Mouse (Mus musculus) frontal cortex, postnatal 10 days (tissue): ENCODE measurements around the gene Celsr2.
A peak's percentile ranks its signal among the peaks of the same experiment; 100 is the strongest.

Experiments used
- DNase-seq, 2 experiments: peaks; one replicate each; pipeline ENCODE4 v3.0.0; 2022; ENCODE audit warnings: low spot score in 2 of 2, mixed read lengths in 1 of 2

Gene Celsr2

GRCm38 (mm10) chr3:108413634-108414360 lies 1.6 kb downstream of the Celsr2 start:
- DNase-seq = no peak

GRCm38 (mm10) chr3:108411754-108412121 lies 3.6 kb downstream of the Celsr2 start:
- peak in 1 of 2 experiments; percentile 50 for DNase-seq

GRCm38 (mm10) chr3:108411026-108411753 lies 4.2 kb downstream of the Celsr2 start:
- DNase-seq = no peak

- DNase-seq = no peak
These were observed 5.0 kb downstream of the Celsr2 start for GRCm38 (mm10) chr3:108410359-108410714.

- DNase-seq = no peak
These were observed 5.5 kb downstream of the Celsr2 start for GRCm38 (mm10) chr3:108409656-108410358.

GRCm38 (mm10) chr3:108408517-108409008 lies 6.8 kb downstream of the Celsr2 start:
- no peak for DNase-seq

- DNase-seq = no peak
These were observed 9.0 kb downstream of the Celsr2 start for GRCm38 (mm10) chr3:108406306-108406885.

GRCm38 (mm10) chr3:108405536-108406305 lies 9.6 kb downstream of the Celsr2 start:
- no peak for DNase-seq

- no peak for DNase-seq
These were observed 12.8 kb downstream of the Celsr2 start for GRCm38 (mm10) chr3:108402528-108402920.

- peak; percentile 82 to 87 for DNase-seq
These were observed 13.4 kb downstream of the Celsr2 start for GRCm38 (mm10) chr3:108401692-108402527.

- DNase-seq = no peak
These were observed 14.9 kb downstream of the Celsr2 start for GRCm38 (mm10) chr3:108400442-108400841.

GRCm38 (mm10) chr3:108398281-108398680 lies 17.1 kb downstream of the Celsr2 start:
- DNase-seq = no peak

- DNase-seq = no peak
These were observed 22.6 kb downstream of the Celsr2 start for GRCm38 (mm10) chr3:108392793-108393192.

GRCm38 (mm10) chr3:108392299-108392698 lies 23.1 kb downstream of the Celsr2 start:
- no peak for DNase-seq

- DNase-seq = peak; percentile 89 to 92
These were observed 26.2 kb downstream of the Celsr2 start for GRCm38 (mm10) chr3:108389111-108389545.

GRCm38 (mm10) chr3:108386186-108386585 lies 29.2 kb downstream of the Celsr2 start:
- peak in 1 of 2 experiments; percentile 44 for DNase-seq

- DNase-seq = no peak
These were observed 30.9 kb downstream of the Celsr2 start for GRCm38 (mm10) chr3:108384425-108384824.

GRCm38 (mm10) chr3:108383485-108384354 lies 31.6 kb downstream of the Celsr2 start, which contains the start of gene Psrc1:
Gene Psrc1, plus strand, starts transcription at chr3:108383839.
- DNase-seq = peak; percentile 72 to 86
